Mouse (Mus musculus) hindbrain, embryonic 11.5 days (tissue): ENCODE measurements around the gene Lrrc41. TPM values are rescaled to one million over a fixed set of nuclear protein-coding genes. Genes with fewer than 3 reads are reported as not detected.

Experiments
- ATAC-seq: fragments of 200-750 bp; cut with Nextera tagmentation; 2 replicates; pipeline ENCODE4 v1.8.0; 2017; ENCODE audit warnings: mild to moderate bottlenecking, moderate TSS enrichment, moderate library complexity; ENCODE audit not compliant: low FRiP score
- DNase-seq: peaks from one replicate; pipeline ENCODE4 v3.0.0-alpha.2; 2015; ENCODE audit warnings: low spot score
- H3K27ac ChIP-seq: fragments of 300-500 bp; sonication (generic); 2 replicates; pipeline ENCODE4 v1.5.1; 2014; ENCODE audit warnings: mild to moderate bottlenecking, low read depth, low read length
- H3K27me3 ChIP-seq: fragments of 300-500 bp; sonication (generic); 2 replicates; pipeline ENCODE4 v1.6.1; 2014; ENCODE audit warnings: mild to moderate bottlenecking, low read length, moderate library complexity, mixed read lengths; ENCODE audit not compliant: control insufficient read depth, insufficient read depth
- H3K36me3 ChIP-seq: fragments of 300-500 bp; sonication (generic); 2 replicates; pipeline ENCODE4 v1.6.1; 2014; ENCODE audit warnings: mild to moderate bottlenecking, low read length, moderate library complexity, mixed read lengths; ENCODE audit not compliant: control insufficient read depth, insufficient read depth
- H3K4me1 ChIP-seq: fragments of 300-500 bp; sonication (generic); replicated peaks from 2 replicates; pipeline ENCODE4 v1.6.1; 2014; ENCODE audit warnings: low read length, mixed read lengths; ENCODE audit not compliant: control insufficient read depth, insufficient read depth
- H3K4me2 ChIP-seq: fragments of 300-500 bp; sonication (generic); replicated peaks from 2 replicates; pipeline ENCODE4 v1.6.1; 2014; ENCODE audit warnings: mild to moderate bottlenecking, low read depth, low read length
- H3K4me3 ChIP-seq: fragments of 300-500 bp; sonication (generic); 2 replicates; pipeline ENCODE4 v1.5.1; 2014; ENCODE audit warnings: low read depth, low read length
- H3K9ac ChIP-seq: fragments of 300-500 bp; sonication (generic); 2 replicates; pipeline ENCODE4 v1.6.1; 2014; ENCODE audit warnings: low read depth, low read length
- H3K9me3 ChIP-seq: fragments of 300-500 bp; sonication (generic); 2 replicates; pipeline ENCODE4 v1.6.1; 2016; ENCODE audit warnings: low read length; ENCODE audit not compliant: control insufficient read depth
- WGBS: fragments of 180-500 bp; shearing (Covaris S2); extraction: QIAGEN DNeasy Blood & Tissue Kit; methylation state at CpG from one replicate; pipeline ENCODE4 v1.1.7; 2014; 5-methylcytosine and 5-hydroxymethylcytosine counted together
- polyA plus RNA-seq: library from polyadenylated mRNA; unstranded; fragments of >200 nt; fragmentation: Nextera tagmentation; extraction: Ambion mirVana; gene quantifications from 2 replicates; pipeline ENCODE4 v1.2.1, GENCODE M21; 2014

Lrrc41 gene
- polyA plus RNA-seq, 1 experiment from 2014 or later = 65.5 TPM

DNA sequence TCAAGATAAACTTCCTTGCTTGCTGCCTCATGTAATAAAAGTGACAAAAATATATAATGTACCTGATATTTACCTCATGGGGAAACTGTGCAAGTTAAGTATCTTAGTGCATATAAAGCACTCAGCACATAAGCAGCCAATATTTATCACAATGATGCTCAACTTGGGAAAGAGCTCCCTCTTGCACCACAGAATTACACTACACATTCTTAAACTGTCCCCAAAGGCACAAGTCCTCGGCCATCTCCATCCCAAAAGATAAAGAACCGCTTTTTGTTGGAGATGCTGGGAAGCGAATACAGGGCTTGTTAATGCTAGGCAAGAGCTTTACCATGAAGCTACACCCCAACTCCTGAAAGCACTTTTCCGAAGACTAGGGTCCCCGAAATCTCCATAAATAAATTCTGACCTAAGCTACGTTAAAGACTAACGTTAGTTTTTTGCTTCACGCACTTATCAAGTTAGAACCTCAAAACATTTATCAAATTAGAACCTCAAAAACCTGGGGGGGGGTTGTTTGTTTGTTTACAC, 859 bp upstream of the Lrrc41 start:
- Histone ChIP-seq H3K9me3 (no peaks in the 10 kb centered on the region), H3K27ac (no peak overlapping the region), H3K4me3 (peak overlapping the region; percentile 99), H3K4me2 (peak overlapping the region; percentile 52), H3K27me3 (no peaks in the 10 kb centered on the region), H3K9ac (peak overlapping the region; percentile 98), H3K36me3 (peaks cover 2% of the 10 kb centered on the region; the same call in 1 of the 2 replicates), H3K4me1 (peaks cover 9% of the 10 kb centered on the region)
- ATAC-seq (no peak), DNase-seq (peak; percentile 29)
- WGBS = 4% methylated on average over 8 of the region's 8 CpGs

DNA sequence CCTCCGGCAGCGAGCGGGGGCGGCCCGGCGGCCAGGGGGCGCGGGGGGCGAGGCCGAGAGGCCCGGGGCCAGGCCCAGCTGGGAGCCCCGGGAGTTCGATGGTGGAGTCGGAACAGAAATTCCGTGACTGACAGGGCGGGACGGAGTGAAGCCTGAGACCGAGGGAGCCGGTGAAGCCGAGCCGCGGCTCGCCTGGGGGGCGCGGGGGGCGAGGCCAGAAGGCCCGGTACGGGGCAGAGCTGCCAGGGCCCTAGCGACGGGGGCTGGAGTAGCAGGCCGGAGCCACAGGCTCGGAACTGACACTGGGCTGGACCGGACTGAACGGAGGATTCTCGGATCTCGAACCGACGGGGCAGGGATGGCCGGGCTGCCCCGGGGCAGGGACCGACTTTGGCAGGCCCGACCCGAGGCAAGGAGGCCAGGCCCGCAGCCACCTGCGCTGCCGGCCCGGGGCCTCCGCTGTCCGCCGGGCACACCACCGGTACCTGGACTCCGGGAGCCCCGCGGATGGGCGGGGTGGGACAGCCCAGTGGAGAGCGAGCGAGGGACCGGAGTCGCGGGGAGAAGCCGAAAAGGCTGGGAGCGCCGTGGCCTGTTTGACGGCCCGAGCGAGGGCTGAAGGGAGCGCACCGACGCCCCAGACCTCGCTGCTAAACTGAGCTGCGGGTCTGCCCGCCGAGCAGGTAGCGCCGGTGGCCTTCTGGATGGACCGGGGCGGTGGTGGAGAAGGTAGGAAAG, 731 bp downstream of the Lrrc41 start:
- H3K27me3 ChIP-seq = no peaks in the 10 kb centered on the region
- WGBS = under 1% methylated on average over 62 of the region's 77 CpGs
- DNase-seq (peak; percentile 80), ATAC-seq (peak; percentile 82)
- H3K9ac ChIP-seq = peak overlapping the region; percentile 98
- H3K4me3 ChIP-seq = peak overlapping the region; percentile 99
- peaks cover 9% of the 10 kb centered on the region for H3K4me1 ChIP-seq
- no peaks in the 10 kb centered on the region for H3K9me3 ChIP-seq
- peak overlapping the region; percentile 86 for H3K4me2 ChIP-seq
- H3K36me3 ChIP-seq = 0 out of 2 replicates have a peak, but pooled peaks cover 4% of the 10 kb centered on the region
- H3K27ac ChIP-seq = peak overlapping the region; percentile 98

GRCm38 (mm10) chr4:116076369-116077231, 1.5 kb downstream of the Lrrc41 start:
- no peaks in the 10 kb centered on the region for H3K27me3 ChIP-seq

DNA sequence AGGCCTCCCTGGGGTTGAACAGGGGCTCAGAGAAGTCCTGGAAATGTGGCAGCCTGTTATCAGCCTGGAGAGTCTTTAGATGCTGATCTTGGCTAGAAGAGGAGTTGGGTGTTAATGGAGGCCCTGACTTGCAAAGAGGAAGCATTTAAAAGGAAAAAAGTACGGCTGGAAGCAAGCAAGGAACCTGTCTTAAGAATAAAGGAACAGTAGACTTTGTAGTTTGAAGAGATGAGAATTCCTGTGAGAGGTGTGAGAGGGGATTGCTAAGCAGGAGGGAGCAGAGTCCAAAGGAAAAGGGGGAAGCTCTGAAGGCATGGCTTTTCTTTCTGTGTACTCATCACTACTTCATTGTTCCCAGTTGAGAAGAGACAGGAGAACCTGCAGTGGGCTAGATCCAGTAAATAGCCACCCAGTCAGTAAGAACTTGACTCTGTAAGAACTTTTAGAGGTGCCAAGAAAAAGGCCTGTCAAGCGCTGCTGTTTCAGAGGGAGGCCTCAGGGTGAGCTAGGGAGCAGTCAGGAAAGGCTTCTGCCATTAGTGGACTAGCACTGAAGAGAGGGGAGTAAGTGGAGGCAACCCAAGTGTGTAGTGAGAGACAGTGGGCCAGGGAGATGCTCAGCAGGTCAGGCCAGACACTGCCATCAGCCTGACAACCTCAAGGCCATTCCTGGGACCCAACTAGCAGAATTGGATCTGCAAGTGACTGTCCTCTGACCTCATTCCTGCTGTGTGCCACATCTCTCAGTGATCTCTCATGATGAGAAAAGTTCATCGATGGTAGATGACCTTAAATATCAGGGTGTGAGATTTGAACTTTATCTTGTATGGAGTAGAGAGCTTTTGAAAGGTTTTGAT, 2.4 kb downstream of the Lrrc41 start:
- peak overlapping the region; percentile 98 for H3K9ac ChIP-seq
- no peak for ATAC-seq
- H3K27me3 ChIP-seq = no peaks in the 10 kb centered on the region
- H3K27ac ChIP-seq = no peak overlapping the region
- whole genome bisulfite sequencing = 65% methylated on average over 3 of the region's 3 CpGs
- H3K4me3 ChIP-seq = peak overlapping the region; percentile 99
- 0 out of 2 replicates have a peak, but pooled peaks cover 4% of the 10 kb centered on the region for H3K36me3 ChIP-seq
- H3K4me2 ChIP-seq = peak overlapping the region; percentile 86
- no peak for DNase-seq
- H3K9me3 ChIP-seq = no peaks in the 10 kb centered on the region
- peaks cover 9% of the 10 kb centered on the region for H3K4me1 ChIP-seq

More at GRCm38 (mm10) chr4:116076369-116077231, 1.5 kb downstream of the Lrrc41 start:
- Histone ChIP-seq H3K4me3 (peak overlapping the region; percentile 99), H3K4me2 (peak overlapping the region; percentile 86), H3K27ac (peak overlapping the region; percentile 98), H3K36me3 (0 out of 2 replicates have a peak, but pooled peaks cover 4% of the 10 kb centered on the region), H3K9me3 (no peaks in the 10 kb centered on the region), H3K4me1 (peaks cover 9% of the 10 kb centered on the region), H3K9ac (peak overlapping the region; percentile 98)
- ATAC-seq = peak; percentile 30
- 3% methylated on average over 37 of the region's 37 CpGs for WGBS
- DNase-seq = peak; percentile 64

GRCm38 (mm10) chr4:116088510-116089249, 13.6 kb downstream of the Lrrc41 start:
- Histone ChIP-seq H3K9ac (no peak overlapping the region), H3K4me1 (no peaks in the 10 kb centered on the region), H3K36me3 (peaks cover 14% of the 10 kb centered on the region), H3K9me3 (no peaks in the 10 kb centered on the region), H3K4me3 (no peak overlapping the region), H3K27me3 (no peaks in the 10 kb centered on the region), H3K4me2 (no peak overlapping the region), H3K27ac (no peak overlapping the region)
- no peak for DNase-seq
- WGBS = 89% methylated on average over 23 of the region's 23 CpGs
- no peak for ATAC-seq

DNA sequence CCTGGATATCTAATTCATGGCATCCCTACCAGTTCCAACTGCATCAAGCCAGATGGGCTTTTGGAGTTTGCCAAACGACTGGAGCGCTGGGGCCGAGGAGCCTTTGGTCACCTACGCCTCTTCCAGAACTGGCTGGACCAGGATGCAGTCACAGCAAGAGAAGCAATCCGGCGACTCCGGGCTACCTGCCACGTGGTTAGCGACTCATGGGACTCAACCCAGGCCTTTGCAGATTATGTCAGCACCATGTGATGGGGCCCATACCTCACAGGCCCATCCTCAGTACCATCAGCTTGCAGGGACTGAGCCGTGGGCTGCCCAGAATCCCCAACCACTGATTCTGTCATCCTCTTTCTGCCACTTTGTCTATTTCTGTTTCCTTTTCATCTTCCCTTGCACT, 21.2 kb downstream of the Lrrc41 start:
- Histone ChIP-seq H3K4me1 (no peaks in the 10 kb centered on the region), H3K27ac (no peak overlapping the region), H3K4me3 (no peak overlapping the region), H3K4me2 (no peak overlapping the region), H3K36me3 (peaks cover 33% of the 10 kb centered on the region), H3K9me3 (no peaks in the 10 kb centered on the region), H3K9ac (no peak overlapping the region), H3K27me3 (no peaks in the 10 kb centered on the region)
- ATAC-seq (no peak), DNase-seq (no peak)
- WGBS = 89% methylated on average over 10 of the region's 10 CpGs

- Histone ChIP-seq H3K4me3 (no peak overlapping the region), H3K9ac (no peak overlapping the region), H3K27ac (no peak overlapping the region), H3K4me2 (no peak overlapping the region), H3K36me3 (peaks cover 34% of the 10 kb centered on the region), H3K9me3 (no peaks in the 10 kb centered on the region), H3K27me3 (no peaks in the 10 kb centered on the region), H3K4me1 (no peaks in the 10 kb centered on the region)
- ATAC-seq = no peak
- WGBS = 88% methylated on average over 8 of the region's 8 CpGs
- no peak for DNase-seq
These were observed 22.1 kb downstream of the Lrrc41 start for GRCm38 (mm10) chr4:116097211-116097610.
